Mouse (Mus musculus): ENCODE measurements around the gene Nfil3. TPM values are rescaled to one million over a fixed set of nuclear protein-coding genes. Genes with fewer than 3 reads are reported as not detected.

The Nfil3 gene
- total RNA-seq, 1 experiment = 5.8 TPM

DNA sequence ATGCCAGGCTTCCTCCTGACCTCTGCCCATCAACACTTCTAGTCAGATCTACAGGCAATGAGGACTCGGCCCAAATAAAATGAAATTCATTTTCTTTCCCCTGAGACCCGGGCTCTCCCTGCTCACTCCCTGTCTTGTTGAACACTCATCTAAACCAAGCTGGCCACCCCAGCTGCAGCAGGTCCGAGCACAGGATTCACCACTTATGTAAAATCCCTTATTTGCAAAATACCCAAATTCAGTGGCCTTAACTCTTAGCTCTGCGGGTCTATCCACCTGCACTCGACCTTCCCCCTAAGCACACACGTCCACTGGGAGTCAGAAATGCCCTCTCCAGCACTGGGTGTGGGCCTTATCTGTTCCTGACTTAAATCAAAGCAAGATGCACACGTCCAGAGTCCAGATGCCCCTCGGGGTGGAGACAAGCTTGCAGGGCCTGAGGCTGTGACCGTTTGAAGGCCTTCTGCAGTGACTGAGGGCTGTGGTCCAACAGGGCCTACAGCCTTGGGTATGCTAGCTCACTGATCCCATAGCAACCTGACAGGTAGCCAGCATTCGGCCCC lies 61.0 kb downstream of the Nfil3 start:
- Histone ChIP-seq H3K9ac (ENCODE audit: insufficient read depth, low read depth, low read length, poor library complexity, severe bottlenecking) (no peak overlapping the region), H3K4me3 (ENCODE audit: insufficient read depth in 1 of 2, low read depth in 1 of 2, low read length in 2 of 2, poor library complexity in 1 of 2, severe bottlenecking in 1 of 2) (no peak overlapping the region), H3K36me3 (ENCODE audit: control insufficient read depth, insufficient read depth, low read length, poor library complexity, severe bottlenecking) (no peaks in the 10 kb centered on the region; the same call in 1 of the 2 replicates), H3K9me3 (ENCODE audit: control insufficient read depth, insufficient read depth, low read depth, low read length) (no peaks in the 10 kb centered on the region), H3K27ac (ENCODE audit: insufficient read depth, low read depth, low read length, poor library complexity, severe bottlenecking) (no peak overlapping the region), H3K4me1 (ENCODE audit: control insufficient read depth in 2 of 2, insufficient read depth in 2 of 2, low read length in 2 of 2, poor library complexity in 1 of 2) (peaks cover 3 to 6% of the 10 kb centered on the region in 2 experiments; a peak in 1 of 4 replicates)
- in situ Hi-C loops (cut with MboI; ENCODE audit: low sequenced_read_pairs in 2 of 2, unreplicated experiment in 2 of 2) = no loop called here
- no peak for DNase-seq (ENCODE audit: low read depth, low spot score)
- TF ChIP-seq ZNF384 (IDR thresholded peaks at IDR 0.05; ENCODE audit: low read depth, low read length) = no peak
- TF ChIP-seq MAFK (IDR thresholded peaks at IDR 0.05; ENCODE audit: insufficient read depth, low read depth, low read length) = no peak
- TF ChIP-seq ZC3H11A (IDR thresholded peaks at IDR 0.05; ENCODE audit: borderline replicate concordance, low read depth, low read length) = no peak
- no peak for TF ChIP-seq CHD2 (IDR thresholded peaks at IDR 0.05; ENCODE audit: low read depth, low read length)
- no peak for TF ChIP-seq HCFC1 (IDR thresholded peaks at IDR 0.05; ENCODE audit: borderline replicate concordance, insufficient read depth, low read length)

DNA sequence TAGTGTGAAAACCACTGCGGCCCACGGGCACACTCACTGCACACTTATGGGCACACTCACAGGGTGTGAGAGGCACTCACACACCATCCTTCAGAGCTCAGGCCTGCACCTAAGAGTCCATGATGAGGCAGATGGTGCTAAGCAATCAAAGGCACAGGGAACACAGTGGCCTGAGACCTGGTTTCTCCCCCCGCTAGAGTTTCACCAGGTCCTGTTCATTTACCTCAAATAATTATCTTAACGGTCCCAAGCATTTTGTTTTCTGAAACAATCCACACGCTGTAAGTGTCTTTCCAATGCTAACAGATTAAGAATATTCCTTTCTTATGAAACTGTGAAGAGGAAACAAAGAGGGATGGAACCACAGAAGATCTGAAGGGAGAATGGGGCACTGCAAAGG lies 62.5 kb downstream of the Nfil3 start:
- Histone ChIP-seq H3K9me3 (ENCODE audit: control insufficient read depth, insufficient read depth, low read depth, low read length) (no peaks in the 10 kb centered on the region), H3K36me3 (ENCODE audit: control insufficient read depth, insufficient read depth, low read length, poor library complexity, severe bottlenecking) (no peaks in the 10 kb centered on the region; the same call in 1 of the 2 replicates), H3K27ac (ENCODE audit: insufficient read depth, low read depth, low read length, poor library complexity, severe bottlenecking) (no peak overlapping the region), H3K4me3 (ENCODE audit: insufficient read depth in 1 of 2, low read depth in 1 of 2, low read length in 2 of 2, poor library complexity in 1 of 2, severe bottlenecking in 1 of 2) (no peak overlapping the region), H3K9ac (ENCODE audit: insufficient read depth, low read depth, low read length, poor library complexity, severe bottlenecking) (no peak overlapping the region), H3K4me1 (ENCODE audit: control insufficient read depth in 2 of 2, insufficient read depth in 2 of 2, low read length in 2 of 2, poor library complexity in 1 of 2) (peaks cover 3 to 6% of the 10 kb centered on the region in 2 experiments; a peak in 1 of 4 replicates)
- in situ Hi-C loops (cut with MboI; ENCODE audit: low sequenced_read_pairs in 2 of 2, unreplicated experiment in 2 of 2) = no loop called here
- no peak for TF ChIP-seq CHD2 (IDR thresholded peaks at IDR 0.05; ENCODE audit: low read depth, low read length)
- TF ChIP-seq ZC3H11A (IDR thresholded peaks at IDR 0.05; ENCODE audit: borderline replicate concordance, low read depth, low read length) = no peak
- TF ChIP-seq HCFC1 (IDR thresholded peaks at IDR 0.05; ENCODE audit: borderline replicate concordance, insufficient read depth, low read length) = no peak
- TF ChIP-seq ZNF384 (IDR thresholded peaks at IDR 0.05; ENCODE audit: low read depth, low read length) = no peak
- no peak for TF ChIP-seq MAFK (IDR thresholded peaks at IDR 0.05; ENCODE audit: insufficient read depth, low read depth, low read length)
- no peak for DNase-seq (ENCODE audit: low read depth, low spot score)

Other genes with a start within 250 kb of the Nfil3 start
- 14.5 and 16.8 TPM in 2 replicates for gene Auh, start 51.4 kb downstream of the Nfil3 start, total RNA-seq (2012; rRNA removed)

Measured in ES-E14 (cell line).